Mouse (Mus musculus) spleen, adult 18-20 months (tissue): ENCODE results near the gene Ttf2.

Source experiments
- DNase-seq, 2 experiments: peaks; one replicate each; pipeline ENCODE4 v3.0.0; 2022; ENCODE audit warnings: mixed read lengths in 2 of 2

Ttf2 gene

DNA sequence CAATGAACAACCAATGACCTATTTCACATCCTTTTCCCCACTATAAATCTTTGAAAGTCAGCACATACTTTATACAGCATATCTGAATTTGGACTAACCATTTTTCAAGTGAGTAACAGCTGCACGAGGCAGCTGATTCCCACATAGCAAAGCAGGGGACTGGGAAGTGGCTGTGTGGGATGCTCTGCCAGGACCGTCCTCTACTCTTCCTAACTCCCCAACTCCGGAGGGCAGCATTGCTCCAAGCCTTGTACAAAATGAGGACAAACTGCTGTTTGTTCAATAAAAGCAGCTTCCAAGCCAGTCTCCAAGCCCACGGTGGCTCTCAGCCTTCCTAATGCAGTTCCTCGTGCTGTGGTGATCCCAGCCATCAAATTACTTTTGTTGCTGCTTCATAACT, 58.8 kb downstream of the Ttf2 start:
- no peak for DNase-seq

DNA sequence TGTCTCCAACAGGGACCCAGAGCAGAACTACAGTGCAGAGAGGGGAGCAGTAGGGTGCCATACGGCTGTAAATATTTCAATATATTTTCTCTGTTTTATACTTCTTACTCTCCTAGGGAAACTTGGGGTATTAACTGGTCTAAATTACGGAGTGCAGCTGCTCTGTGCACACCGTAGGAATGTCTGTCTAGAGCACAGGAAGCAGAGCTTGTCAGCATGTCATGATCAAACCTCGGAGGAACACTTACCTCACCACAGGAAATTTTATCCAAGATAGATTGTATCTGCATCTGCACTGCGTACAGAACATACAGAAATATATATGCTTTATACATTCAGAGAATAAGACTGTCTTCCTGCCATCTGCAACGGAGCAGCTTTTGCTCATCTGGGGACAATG, 60.9 kb downstream of the Ttf2 start:
- no peak for DNase-seq

DNA sequence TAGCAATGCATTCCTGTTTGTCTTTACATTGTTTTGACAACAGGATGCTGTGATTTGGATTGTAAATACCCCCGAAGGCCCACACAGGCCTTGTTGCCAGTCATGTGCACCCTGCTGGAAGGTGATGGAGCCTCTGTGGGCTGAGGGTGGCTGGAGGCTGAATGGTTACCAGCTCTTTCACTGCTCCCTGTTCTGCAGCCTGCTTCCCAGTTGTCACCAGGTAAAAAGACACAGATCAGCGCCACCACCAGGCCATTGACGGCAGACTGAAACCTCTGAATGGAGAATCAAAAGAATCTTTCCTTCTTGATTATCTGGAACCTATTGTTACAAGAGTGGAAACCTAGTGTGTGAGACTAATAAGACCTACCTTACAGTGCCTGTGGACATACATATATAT, 62.5 kb downstream of the Ttf2 start:
- DNase-seq = peak in 1 of 2 experiments; percentile 18

GRCm38 (mm10) chr3:100906128-100906527, 63.3 kb downstream of the Ttf2 start:
- DNase-seq = no peak

DNA sequence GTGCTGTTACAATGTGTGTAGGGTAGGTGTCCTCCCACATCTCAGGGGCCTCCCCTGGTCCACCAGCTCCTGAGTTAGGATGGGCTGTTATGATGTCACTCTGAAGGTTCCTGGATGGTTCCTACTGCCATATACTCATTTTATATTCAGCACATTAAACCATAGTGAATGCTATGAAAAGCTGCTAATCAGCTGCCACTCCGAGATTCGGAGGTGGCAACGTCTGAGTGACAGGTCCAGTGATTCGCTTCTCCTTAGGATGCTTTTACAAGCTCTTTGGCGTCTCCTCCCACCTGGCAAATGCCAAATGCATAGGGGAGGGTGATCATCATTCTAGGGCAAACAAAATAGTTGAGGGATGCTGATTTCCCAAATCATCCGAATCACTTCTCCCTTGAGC, 74.0 kb downstream of the Ttf2 start:
- no peak for DNase-seq

DNA sequence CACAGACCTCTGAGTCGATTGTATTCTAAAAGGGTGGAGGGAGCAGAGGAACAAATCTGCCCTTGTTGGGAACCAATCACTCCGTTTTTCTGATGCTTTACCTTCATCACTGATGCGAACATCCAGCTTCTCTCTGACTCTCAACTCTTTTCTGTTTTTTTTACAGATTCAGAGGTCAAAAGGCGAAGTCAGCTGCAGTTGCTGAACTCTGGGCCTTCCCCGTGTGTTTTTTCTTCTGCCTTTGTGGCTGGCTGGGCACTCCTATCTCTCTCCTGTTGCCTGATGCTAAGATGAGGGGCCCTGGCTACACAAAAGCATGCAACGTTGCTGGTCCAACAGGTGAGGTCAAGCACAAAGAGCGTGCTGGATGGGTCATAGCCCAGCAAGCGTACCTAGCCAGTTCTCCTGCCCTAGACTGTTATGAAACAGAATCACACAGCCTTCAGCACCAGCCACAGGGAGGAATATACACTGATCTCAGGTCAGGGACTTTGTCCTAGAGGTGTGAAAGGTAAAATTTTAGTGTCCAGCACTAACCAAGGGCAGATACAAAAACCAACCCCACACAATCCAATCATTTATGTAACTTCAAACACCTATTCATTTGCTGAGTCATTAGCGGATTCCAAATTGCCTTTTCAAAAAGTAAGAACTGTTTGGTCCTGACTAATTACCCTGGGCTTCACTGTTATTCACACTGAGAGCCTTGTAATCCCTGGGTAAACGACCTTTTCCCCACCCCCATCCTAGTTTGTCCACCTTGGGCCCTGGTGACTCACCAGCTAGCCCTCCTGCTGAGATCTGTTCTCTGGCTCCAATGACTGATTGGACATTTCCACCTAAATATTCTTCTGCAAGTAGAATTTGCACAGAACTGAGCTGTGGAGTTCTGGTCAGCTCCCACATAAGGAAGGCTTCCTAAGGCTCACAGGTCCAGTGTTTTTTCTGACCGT, 76.8 kb downstream of the Ttf2 start:
- no peak for DNase-seq

GRCm38 (mm10) chr3:100890406-100890805, 79.1 kb downstream of the Ttf2 start:
- DNase-seq = no peak

DNA sequence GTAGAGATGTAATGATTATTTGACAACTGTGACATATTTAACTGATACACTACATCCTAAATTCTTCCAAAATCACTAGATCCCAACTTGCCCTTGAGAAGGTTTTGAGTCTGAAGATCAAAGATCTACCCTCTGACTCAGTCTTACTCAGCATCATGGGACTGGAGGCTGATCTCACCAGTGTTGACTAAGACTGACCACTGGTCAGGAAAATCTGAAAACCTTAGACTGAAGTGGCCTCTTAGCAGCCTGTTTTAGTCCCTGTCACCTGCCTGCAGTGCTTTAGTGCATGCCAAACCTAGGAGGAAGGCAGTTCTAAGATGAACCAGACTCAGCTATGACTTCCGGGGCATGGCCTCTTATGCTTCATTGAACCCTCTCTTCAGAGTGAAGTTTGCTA, 80.2 kb downstream of the Ttf2 start:
- no peak for DNase-seq
